Mouse (Mus musculus) colon, adult 2 months (tissue): ENCODE data around the gene Btbd35f30. TPM values are rescaled to one million over a fixed set of nuclear protein-coding genes. Genes with fewer than 3 reads are reported as not detected.

Experiments
- polyA plus RNA-seq: library from polyadenylated mRNA; depleted of rRNA; stranded (reverse); fragments of >200 nt; gene quantifications from 2 replicates; pipeline ENCODE4 v1.2.3, GENCODE M21; 2012; rRNA removed

The Btbd35f30 gene
- not detected in 2 replicates for polyA plus RNA-seq

DNA sequence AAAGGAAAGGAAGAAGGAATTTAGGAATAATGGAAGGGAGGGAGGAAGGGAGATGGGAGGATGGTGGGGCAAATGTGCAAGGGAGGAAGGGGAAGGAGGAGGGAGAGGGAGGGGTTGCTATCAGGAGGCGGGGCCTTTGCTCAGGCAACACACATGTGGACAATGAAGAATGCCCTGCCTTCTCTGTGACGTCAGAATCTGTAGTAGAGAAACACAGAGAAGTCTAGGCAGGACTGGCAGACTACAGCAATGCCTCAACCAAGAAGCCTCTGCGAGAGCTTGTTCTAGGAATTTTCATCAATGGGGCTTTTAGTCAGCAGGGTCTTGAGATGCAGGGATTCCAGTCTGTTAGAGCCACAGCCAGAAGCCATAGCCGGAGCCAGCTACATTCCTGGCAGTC lies at the start of gene Btbd35f30:
Btbd35f30 (plus strand) TSS at position 301 of the 400 bp plus-strand sequence.

DNA sequence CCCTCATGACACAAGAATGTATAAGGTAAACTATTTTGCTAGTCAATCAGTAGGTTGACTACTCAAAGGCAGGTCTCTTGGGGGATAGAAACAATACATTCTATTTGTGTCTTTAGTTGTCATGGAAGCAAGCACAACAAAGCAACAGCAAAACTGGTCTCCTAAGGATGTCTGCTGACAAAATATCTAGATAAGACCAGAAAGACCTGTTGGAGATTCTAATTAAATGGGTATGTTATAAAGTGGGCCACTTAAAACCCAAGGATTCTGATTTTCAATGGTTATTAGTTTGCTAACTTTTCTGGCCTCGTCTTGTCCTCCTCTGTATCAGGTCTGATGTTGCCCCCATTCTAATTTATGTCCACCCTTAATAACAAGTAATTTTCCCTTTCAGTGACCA lies 47.0 kb downstream of the Btbd35f30 start, which contains the start of gene Gm21789:
Gm21789 (plus strand) TSS at position 301 of the 400 bp plus-strand sequence.

Other genes starting within 250 kb of the Btbd35f30 start
- gene Gm5926, start 243.9 kb upstream of the Btbd35f30 start, polyA plus RNA-seq = not detected in 2 replicates
- not detected in 2 replicates for gene Btbd35f21, start 168.5 kb upstream of the Btbd35f30 start, polyA plus RNA-seq
- not detected in 2 replicates for gene Gm21789, start 47.1 kb downstream of the Btbd35f30 start, polyA plus RNA-seq
- gene Btbd35f5, start 79.3 kb downstream of the Btbd35f30 start, polyA plus RNA-seq = not detected in 2 replicates